Mouse (Mus musculus) cortical plate, adult 2 months (tissue): ENCODE data around the gene Tbl1xr1.

Experiments
- CTCF ChIP-seq: fragments of 200-500 bp; IDR thresholded peaks from 2 replicates; pipeline ENCODE4 v1.5.1; 2011; ENCODE audit warnings: mild to moderate bottlenecking, control low read depth, low read length; ENCODE audit not compliant: insufficient read depth; ENCODE audit errors: extremely low read depth
- POLR2A ChIP-seq: fragments of 200-500 bp; IDR thresholded peaks from 2 replicates; pipeline ENCODE4 v1.6.1; 2011; ENCODE audit warnings: mild to moderate bottlenecking, low read length, control low read depth; ENCODE audit not compliant: insufficient read depth; ENCODE audit errors: extremely low read depth

DNA sequence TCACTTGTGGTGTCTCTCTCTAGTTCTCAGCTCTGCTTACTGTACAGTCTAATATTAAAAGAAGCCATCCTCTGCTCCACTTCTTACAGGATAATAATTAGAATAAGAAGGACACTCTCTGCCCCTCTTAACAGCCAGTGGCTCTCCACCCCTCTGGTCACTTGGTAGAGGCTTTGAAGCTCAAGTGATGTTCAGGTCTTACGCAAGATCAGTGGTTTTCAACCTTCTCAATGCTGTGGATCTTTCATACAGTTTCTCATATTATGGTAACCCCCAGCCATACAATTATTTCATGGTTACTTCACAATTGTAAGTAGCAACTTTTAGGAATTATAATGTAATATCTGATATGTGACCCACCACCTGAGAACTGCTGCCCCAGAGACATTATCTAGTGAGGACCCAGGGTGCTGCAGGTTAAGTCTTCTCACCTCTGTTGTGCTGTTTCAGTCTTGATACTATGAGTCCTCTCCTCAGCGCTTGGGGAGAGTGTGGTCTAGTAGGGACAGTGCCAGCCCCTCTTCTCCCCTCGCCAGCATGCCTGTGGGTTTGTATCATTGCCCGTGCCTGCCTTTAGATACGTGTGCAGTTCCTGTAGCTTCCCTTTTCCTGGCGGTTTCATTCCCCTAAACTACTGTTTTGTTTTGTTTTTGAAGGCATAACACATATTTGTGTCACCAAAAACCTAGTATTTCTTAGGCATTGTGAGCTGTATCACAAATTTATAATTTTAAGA lies 65.7 kb downstream of the Tbl1xr1 start:
- TF ChIP-seq POLR2A: no peak
- TF ChIP-seq CTCF: no peak
